Mouse (Mus musculus): Measurements from ENCODE around the gene Adap2.

DNA sequence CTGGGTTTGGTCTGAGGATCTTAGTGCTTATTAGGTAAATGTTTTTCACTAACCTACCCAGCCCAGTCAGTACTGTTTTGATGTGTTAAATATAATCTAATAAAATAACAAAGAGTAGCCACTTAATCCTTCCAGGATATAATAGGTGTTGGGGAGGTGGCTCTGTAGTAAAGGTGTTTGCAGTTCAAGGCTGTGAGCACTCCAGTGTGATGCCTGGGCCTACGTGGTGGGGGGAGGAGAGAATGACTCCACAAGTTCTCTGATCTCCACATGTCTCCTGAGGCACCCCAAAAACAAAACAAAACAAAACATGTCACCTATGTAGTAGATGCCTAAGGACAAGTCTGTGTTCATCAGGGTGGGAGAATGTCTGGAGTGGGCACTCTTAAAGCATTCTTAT, 21.9 kb upstream of the Adap2 start:
- TF ChIP-seq EP300 (IDR thresholded peaks at IDR 0.05; ENCODE audit: low read length) = no peak
- TF ChIP-seq BHLHE40 (IDR thresholded peaks at IDR 0.05; ENCODE audit: low read depth, low read length) = no peak
- no peak for TF ChIP-seq CHD2 (IDR thresholded peaks at IDR 0.05; ENCODE audit: low read length)
- no peak for TF ChIP-seq TCF12 (IDR thresholded peaks at IDR 0.05; ENCODE audit: low read depth, low read length)
- TF ChIP-seq USF1 (IDR thresholded peaks at IDR 0.05; ENCODE audit: low read depth, low read length) = no peak
- TF ChIP-seq MYC (IDR thresholded peaks at IDR 0.05; ENCODE audit: low read depth, low read length) = no peak
- TF ChIP-seq POLR2A (IDR thresholded peaks at IDR 0.05; ENCODE audit: low read depth, low read length) = no peak

Data from CH12.LX (cell line).